Mouse (Mus musculus): Measurements from ENCODE around the gene Mgat4a. TPM values are rescaled to one million over a fixed set of nuclear protein-coding genes. Genes with fewer than 3 reads are reported as not detected.

Mgat4a gene
- polyA plus RNA-seq, 1 experiment from 2014 or later: 4.2 TPM

DNA sequence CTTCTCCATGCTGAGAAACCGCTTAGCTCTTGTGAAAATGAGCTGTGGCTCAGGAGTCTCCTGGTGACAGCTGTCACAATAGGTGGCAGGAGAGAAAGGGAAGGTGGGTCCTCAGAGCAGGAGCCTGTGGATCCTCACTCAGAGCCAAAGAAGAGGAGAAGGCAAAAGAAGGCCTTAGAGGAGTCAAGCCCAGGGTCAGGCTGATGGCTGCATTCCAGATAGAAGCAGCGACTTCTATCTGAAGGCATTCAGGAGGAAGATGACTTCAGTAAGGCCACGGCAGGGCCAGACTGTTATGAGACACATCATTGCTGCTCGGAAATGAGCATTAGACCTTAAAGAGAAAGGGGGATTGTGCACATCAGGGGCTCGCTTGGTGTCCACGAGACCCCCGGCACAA lies 11.2 kb upstream of the Mgat4a start:
- H3K36me3 ChIP-seq: no peaks in the 10 kb centered on the region
- 89% methylated on average over 7 of the region's 7 CpGs for WGBS
- H3K4me1 ChIP-seq: peaks cover 4% of the 10 kb centered on the region; the same call in 1 of the 2 replicates
- no peak for DNase-seq (ENCODE audit: low spot score)
- no peaks in the 10 kb centered on the region for H3K9me3 ChIP-seq (replicated peaks)
- H3K4me3 ChIP-seq: no peak overlapping the region
- H3K27me3 ChIP-seq (ENCODE audit: low read depth, poor library complexity, severe bottlenecking): no peaks in the 10 kb centered on the region; the same call in 1 of the 2 replicates
- peak overlapping the region; percentile 2; the same call in 1 of the 2 replicates for H3K27ac ChIP-seq

DNA sequence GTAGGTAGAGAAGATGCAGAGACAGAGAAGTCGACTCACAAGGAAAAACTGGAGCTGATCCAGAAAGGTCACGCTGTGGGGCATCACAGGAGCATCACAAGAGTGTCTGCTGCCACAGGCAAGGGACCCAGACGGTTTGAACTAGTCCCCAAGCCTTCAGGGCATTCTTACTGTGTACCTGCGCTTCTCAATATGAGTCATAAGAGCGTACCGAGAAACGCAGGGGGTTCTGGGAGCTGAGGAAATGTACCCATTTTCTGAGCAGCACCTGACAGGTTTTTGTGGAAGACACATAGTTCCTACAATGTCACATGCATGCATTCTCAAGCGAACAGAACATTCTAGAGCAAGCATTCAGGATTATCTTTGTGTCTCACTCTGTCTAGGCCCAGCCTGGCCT lies 8.7 kb upstream of the Mgat4a start:
- H3K4me1 ChIP-seq: peaks cover 4% of the 10 kb centered on the region; the same call in 1 of the 2 replicates
- no peaks in the 10 kb centered on the region for H3K9me3 ChIP-seq (replicated peaks)
- H3K36me3 ChIP-seq: no peaks in the 10 kb centered on the region
- H3K4me3 ChIP-seq: no peak overlapping the region
- no peak overlapping the region for H3K27ac ChIP-seq
- 87% methylated on average over 8 of the region's 8 CpGs for WGBS
- no peaks in the 10 kb centered on the region; the same call in 1 of the 2 replicates for H3K27me3 ChIP-seq (ENCODE audit: low read depth, poor library complexity, severe bottlenecking)
- no peak for DNase-seq (ENCODE audit: low spot score)

DNA sequence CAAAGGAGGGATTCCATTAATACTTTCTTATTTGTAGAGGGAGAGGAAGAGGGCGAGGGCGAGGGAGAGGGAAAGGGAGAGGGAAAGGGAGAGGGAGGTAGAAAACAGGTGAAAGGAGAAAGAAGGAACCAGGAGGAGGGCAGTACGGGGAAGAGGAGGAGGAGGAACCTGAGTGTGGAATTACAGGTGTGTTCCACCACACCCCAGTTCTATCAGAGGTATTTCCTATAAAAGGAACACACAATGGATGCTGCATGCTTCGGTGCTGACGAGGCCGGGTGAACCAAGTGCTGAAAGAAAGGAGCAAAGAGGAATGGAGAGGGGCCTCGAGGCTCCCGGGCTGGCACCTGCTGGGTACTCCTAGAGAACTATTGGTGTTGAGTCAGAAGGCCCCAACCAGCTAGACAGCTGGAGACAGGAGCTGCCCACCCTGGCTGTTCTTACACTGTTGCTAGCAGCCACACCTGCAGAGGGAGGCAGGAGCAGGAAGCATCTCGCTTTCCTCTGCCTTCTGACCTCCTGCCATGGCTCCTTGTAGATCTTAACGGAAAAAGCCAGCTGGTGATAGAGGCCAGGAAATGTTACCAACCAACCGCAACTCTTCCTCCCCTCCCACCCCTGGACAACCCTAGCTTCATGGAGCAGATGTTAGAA lies 5.7 kb upstream of the Mgat4a start:
- DNase-seq (ENCODE audit: low spot score): no peak
- no peaks in the 10 kb centered on the region for H3K9me3 ChIP-seq (replicated peaks)
- H3K4me3 ChIP-seq: no peak overlapping the region
- H3K36me3 ChIP-seq: no peaks in the 10 kb centered on the region
- 81% methylated on average over 11 of the region's 11 CpGs for WGBS
- H3K27ac ChIP-seq: no peak overlapping the region
- peaks cover 8% of the 10 kb centered on the region for H3K4me1 ChIP-seq
- peaks cover 16% of the 10 kb centered on the region for H3K27me3 ChIP-seq (ENCODE audit: low read depth, poor library complexity, severe bottlenecking)

DNA sequence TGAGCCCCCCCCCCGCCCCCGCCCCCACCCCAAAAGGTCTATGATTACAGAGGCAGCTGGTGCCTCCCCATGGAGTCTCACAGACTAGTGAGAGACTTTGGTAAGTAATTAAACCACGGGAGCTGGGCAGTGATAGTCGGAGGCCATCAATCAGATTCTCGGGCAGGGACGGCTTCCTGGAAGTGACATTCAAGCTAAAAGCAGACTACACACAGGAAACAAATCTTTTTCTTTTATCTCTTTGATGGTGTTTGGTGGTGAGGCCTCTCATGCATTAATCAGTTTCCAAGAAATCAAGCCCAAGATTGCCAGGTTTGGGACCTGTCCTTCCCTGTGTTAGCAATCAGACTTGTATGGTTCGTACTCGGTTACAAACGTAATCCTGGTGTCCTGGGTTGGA lies 3.4 kb upstream of the Mgat4a start:
- H3K4me3 ChIP-seq: no peak overlapping the region
- H3K27me3 ChIP-seq (ENCODE audit: low read depth, poor library complexity, severe bottlenecking): peaks cover 26% of the 10 kb centered on the region
- no peaks in the 10 kb centered on the region for H3K36me3 ChIP-seq
- no peaks in the 10 kb centered on the region for H3K9me3 ChIP-seq (replicated peaks)
- 34% methylated on average over 9 of the region's 9 CpGs for WGBS
- no peak overlapping the region for H3K27ac ChIP-seq
- H3K4me1 ChIP-seq: peaks cover 16% of the 10 kb centered on the region
- DNase-seq (ENCODE audit: low spot score): no peak

DNA sequence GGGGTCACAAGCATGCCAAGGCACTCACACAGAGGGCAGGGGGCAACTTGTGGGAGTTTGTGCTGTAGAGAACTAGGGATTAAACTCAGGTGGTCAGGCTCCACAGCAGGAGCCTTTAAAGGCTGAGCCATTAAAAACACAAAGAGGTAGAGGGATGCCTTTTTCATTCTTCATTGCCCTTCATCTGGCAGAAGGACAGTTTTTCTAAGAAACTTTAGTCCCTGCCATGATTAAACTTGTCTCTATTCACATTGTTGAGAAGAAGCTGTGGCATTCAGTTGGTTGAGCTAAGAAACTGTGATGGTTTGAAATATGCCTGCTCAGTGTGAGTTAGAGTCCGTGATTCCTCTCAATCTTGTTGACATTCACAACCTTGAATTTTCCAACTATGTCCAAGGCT lies 2.2 kb upstream of the Mgat4a start:
- Histone ChIP-seq H3K4me1 (peaks cover 16% of the 10 kb centered on the region), H3K9me3 (replicated peaks) (no peaks in the 10 kb centered on the region)
- DNase-seq (ENCODE audit: low spot score): no peak

DNA sequence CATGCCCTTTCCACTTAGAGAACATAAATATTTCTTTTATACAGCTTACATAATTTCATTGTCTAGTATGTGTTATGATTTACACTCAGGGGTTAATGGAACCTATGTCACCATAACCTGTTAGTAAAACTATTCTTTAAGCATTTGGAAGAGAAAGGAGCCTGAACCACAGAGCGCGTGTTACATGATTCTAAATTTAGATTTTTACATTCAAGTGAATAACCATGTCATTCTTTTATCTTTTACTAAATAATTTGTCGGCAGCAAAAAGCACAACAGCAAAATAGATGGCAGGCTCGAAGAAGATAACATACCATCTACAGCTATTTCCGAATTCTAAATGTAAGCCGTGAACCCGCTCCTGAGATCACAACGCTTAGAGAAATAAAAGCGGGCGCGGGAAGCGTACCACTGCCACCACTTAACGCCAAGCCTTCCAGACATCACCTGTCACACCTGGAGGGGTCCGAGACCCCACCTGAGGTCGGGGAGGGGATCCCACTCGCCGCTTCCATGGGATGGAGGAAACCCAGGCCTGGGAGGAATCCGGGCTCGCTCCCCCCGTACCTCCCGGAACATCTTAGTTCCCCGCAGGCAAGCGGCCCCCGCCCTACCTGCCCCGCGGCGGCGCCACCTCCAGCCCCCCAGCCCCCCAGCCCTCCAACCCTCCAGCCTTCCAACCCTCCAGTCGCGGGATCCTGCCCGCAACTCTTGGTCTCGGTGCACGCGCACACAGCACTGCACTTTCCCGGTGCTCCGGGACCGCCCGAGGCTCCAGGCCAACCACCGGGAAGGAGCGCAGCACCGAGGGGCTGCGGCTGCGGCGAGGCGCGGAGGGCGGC lies 627 bp downstream of the Mgat4a start:
- DNase-seq (ENCODE audit: low spot score): no peak
- 4% methylated on average over 45 of the region's 47 CpGs for WGBS
- Histone ChIP-seq H3K4me3 (peak overlapping the region; percentile 84), H3K4me1 (peaks cover 15% of the 10 kb centered on the region), H3K9me3 (replicated peaks) (no peaks in the 10 kb centered on the region), H3K27me3 (ENCODE audit: low read depth, poor library complexity, severe bottlenecking) (peaks cover 26% of the 10 kb centered on the region), H3K36me3 (no peaks in the 10 kb centered on the region), H3K27ac (peak overlapping the region; percentile 89)

More for the DNA sequence above, 2.2 kb upstream of the Mgat4a start:
- WGBS: 53% methylated on average over 1 of the region's 1 CpGs
- no peak overlapping the region for H3K27ac ChIP-seq
- no peaks in the 10 kb centered on the region for H3K36me3 ChIP-seq
- H3K4me3 ChIP-seq: no peak overlapping the region
- H3K27me3 ChIP-seq (ENCODE audit: low read depth, poor library complexity, severe bottlenecking): peaks cover 26% of the 10 kb centered on the region

DNA sequence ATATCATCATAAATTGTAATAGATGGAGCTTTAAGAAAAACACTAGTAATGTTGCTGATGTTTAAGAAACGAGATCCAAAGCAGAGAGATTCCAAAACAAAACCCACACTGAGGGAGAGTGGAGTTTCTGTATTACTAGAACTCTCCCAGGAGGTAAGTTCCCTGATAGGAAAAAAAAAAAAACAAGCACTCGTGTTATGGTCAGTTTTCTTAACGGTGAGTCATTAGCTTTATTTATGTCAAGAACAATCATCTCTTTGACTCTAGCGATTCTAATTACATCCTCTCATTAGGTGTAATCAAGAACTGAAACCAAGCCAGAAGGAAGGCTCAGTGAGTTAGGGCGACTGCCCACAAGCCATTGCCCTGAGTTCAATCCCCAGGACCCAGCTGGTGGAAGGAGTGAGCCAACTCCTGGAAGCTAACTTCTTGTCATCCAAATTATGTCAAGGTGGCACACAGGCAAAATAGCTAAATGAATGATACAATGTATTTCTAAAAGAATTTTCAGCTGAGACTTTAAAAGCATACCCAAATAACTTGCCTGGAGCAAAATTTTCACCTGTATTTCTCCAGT lies 6.2 kb downstream of the Mgat4a start:
- Histone ChIP-seq H3K27me3 (ENCODE audit: low read depth, poor library complexity, severe bottlenecking) (peaks cover under 1% of the 10 kb centered on the region; the same call in 1 of the 2 replicates), H3K36me3 (no peaks in the 10 kb centered on the region), H3K27ac (no peak overlapping the region), H3K4me1 (peaks cover 11% of the 10 kb centered on the region), H3K4me3 (no peak overlapping the region), H3K9me3 (replicated peaks) (no peaks in the 10 kb centered on the region)
- no peak for DNase-seq (ENCODE audit: low spot score)
- 52% methylated on average over 5 of the region's 5 CpGs for WGBS

DNA sequence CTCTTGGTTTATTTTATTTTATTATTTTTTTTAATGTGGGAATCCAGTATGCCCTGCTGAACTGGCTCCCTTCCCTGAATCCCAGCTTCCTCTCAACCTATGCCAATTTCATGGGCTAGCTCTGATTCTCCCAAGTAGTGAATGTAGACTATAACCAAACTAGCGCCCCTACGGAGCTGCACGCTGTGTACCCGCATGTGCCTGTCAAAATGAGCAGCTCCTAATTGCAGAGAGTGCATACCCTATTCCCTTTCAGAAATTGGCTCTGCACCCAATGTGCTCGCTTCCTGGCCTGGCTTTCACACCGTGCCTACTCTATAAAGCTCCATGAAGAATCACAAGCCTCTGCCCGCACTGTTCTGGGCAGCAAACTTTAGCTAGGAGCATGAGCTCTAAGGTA lies 7.6 kb downstream of the Mgat4a start:
- Histone ChIP-seq H3K27ac (no peak overlapping the region), H3K4me3 (no peak overlapping the region), H3K27me3 (ENCODE audit: low read depth, poor library complexity, severe bottlenecking) (no peaks in the 10 kb centered on the region), H3K4me1 (peaks cover 11% of the 10 kb centered on the region), H3K36me3 (no peaks in the 10 kb centered on the region), H3K9me3 (replicated peaks) (no peaks in the 10 kb centered on the region)
- no peak for DNase-seq (ENCODE audit: low spot score)
- WGBS: 89% methylated on average over 7 of the region's 7 CpGs

DNA sequence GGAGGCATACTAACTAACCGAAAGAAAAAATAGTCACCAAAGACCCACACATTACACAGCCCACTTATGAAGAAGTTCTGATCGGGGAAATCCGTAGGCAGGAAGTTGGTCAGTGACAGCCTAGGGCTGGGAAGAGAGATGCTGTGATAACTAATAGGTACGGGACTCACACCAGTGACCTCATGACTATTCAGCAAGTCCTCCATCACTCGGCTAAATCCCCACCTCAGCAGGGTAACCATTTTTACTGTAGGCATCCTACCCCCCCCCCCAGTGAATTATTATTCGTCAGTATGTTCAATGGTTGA lies 8.3 kb downstream of the Mgat4a start:
- Histone ChIP-seq H3K4me1 (peaks cover 11% of the 10 kb centered on the region), H3K27ac (no peak overlapping the region)
- WGBS: 89% methylated on average over 6 of the region's 6 CpGs

DNA sequence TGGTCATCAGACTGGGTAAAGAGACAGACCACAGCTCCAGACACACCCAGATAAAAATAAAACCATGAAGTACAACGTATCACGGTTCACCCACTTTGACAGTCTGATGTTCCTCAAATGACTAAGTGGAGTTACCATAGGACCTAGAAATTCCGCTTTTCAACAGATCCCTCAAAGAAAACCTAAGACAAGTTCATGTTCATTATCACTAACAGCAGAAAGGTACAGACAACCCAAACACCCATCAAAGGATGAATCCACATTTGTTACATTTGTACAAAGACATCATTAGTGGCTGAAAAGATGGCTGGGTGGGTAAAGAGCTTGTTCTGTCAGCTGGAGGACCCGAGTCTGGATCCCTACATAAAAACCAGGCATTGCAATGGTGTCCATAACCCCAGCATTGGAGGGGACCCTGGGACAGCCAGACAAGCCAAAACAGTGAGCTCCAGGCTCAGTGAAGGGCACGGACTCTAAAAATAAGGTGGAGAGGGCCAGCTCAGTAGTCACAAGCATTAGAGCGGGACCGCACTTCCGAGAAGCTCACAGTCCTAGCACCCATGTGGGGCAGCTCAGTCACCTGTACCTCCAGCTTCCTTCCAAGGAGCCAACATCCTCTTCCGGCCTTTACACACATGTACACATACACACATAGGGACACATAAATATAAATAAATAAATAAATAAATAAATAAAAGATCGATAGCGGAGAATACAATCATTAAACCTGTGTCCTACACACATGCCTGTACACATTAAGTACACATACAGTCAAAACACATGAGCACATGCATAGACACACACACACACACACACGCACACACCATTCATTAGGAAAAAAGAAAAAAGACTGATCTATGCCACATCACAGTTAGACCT lies 8.9 kb downstream of the Mgat4a start:
- H3K27ac ChIP-seq: no peak overlapping the region
- H3K36me3 ChIP-seq: no peaks in the 10 kb centered on the region
- H3K4me3 ChIP-seq: no peak overlapping the region
- DNase-seq (ENCODE audit: low spot score): no peak
- H3K4me1 ChIP-seq: peaks cover 11% of the 10 kb centered on the region
- WGBS: 95% methylated on average over 12 of the region's 12 CpGs
- no peaks in the 10 kb centered on the region for H3K27me3 ChIP-seq (ENCODE audit: low read depth, poor library complexity, severe bottlenecking)
- no peaks in the 10 kb centered on the region for H3K9me3 ChIP-seq (replicated peaks)

More for the DNA sequence above, 8.3 kb downstream of the Mgat4a start:
- no peak for DNase-seq (ENCODE audit: low spot score)
- Histone ChIP-seq H3K9me3 (replicated peaks) (no peaks in the 10 kb centered on the region), H3K27me3 (ENCODE audit: low read depth, poor library complexity, severe bottlenecking) (no peaks in the 10 kb centered on the region), H3K36me3 (no peaks in the 10 kb centered on the region), H3K4me3 (no peak overlapping the region)

DNA sequence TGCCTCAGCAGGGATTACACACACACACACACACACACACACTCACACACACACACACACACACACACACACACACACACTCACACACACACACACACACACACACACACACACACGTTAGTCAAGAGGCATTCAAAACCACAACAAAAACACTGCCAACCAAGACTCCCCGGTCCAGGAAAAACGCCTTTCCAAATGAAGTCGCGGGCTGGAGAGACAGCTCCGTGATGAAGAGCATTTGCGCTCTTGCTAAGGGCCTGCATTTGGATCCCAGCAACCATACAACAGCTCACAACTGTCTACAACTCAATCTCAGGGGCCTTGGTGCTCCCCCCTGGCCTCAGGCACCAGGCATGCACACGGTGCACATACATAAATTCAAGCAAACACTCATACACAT lies 10.8 kb downstream of the Mgat4a start:
- H3K27me3 ChIP-seq (ENCODE audit: low read depth, poor library complexity, severe bottlenecking): no peaks in the 10 kb centered on the region
- H3K9me3 ChIP-seq (replicated peaks): no peaks in the 10 kb centered on the region
- 88% methylated on average over 8 of the region's 8 CpGs for WGBS
- peaks cover 8% of the 10 kb centered on the region for H3K4me1 ChIP-seq
- H3K27ac ChIP-seq: no peak overlapping the region
- H3K36me3 ChIP-seq: no peaks in the 10 kb centered on the region
- no peak overlapping the region for H3K4me3 ChIP-seq
- DNase-seq (ENCODE audit: low spot score): no peak

DNA sequence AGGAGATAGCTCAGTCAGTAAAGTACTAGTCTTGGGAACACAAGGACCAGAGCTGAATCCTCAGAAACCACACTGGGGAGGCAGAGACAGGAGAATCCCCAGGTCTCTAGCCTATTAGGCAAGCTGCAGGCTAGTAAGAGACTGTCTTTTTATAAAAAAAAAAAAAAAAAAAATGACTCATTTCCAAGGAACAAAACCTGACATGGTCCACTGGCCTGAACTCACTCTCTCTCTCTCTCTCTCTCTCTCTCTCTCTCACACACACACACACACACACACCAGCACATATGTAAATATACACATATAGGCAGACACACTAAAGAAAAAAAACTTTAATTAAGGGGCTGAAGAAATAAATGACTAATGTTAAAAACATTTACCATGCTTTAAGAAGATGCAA lies 14.6 kb downstream of the Mgat4a start:
- Histone ChIP-seq H3K27ac (no peak overlapping the region), H3K27me3 (ENCODE audit: low read depth, poor library complexity, severe bottlenecking) (no peaks in the 10 kb centered on the region), H3K4me3 (no peak overlapping the region), H3K9me3 (replicated peaks) (no peaks in the 10 kb centered on the region), H3K4me1 (no peaks in the 10 kb centered on the region), H3K36me3 (no peaks in the 10 kb centered on the region)
- no peak for DNase-seq (ENCODE audit: low spot score)

Measured in limb, embryonic 10.5 days (tissue).